Mouse (Mus musculus): Measurements from ENCODE around the gene Gm21060. TPM values are rescaled to one million over a fixed set of nuclear protein-coding genes. Genes with fewer than 3 reads are reported as not detected.

Gm21060 gene
- polyA plus RNA-seq (2021; fragmentation: Nextera tagmentation): not detected in 2 replicates
- long read RNA-seq, experiment 1: 0 reads
- long read RNA-seq, experiment 2: 0 reads

DNA sequence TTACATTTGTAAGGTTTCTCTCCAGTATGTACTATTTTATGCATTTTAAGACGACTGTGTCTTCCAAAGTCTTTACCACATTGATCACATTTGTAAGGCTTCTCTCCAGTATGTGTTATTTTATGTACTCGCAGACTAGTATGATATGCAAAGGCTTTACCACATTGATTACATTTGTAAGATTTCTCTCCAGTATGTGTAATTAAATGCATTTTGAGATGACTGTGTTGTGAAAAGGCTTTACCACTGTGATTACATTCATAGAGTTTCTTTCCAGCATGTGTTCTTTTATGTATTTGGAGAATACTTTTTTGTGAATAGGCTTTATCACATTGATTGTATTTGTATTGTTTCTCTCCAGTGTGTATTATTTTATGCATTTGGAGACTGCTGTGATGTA is at the start of gene Gm21060:
Gene Gm21060, minus strand, starts transcription at position 101 of the 400 bp plus-strand sequence.

Other genes starting within 250 kb of the Gm21060 start
- 18.7 and 24.0 TPM in 2 replicates for gene Zfp950, start 156.2 kb downstream of the Gm21060 start, polyA plus RNA-seq (2021; fragmentation: Nextera tagmentation)
- gene Gm7102, start 120.8 kb downstream of the Gm21060 start, polyA plus RNA-seq (2021; fragmentation: Nextera tagmentation): not detected in 2 replicates
- gene Gm6020, start 113.2 kb downstream of the Gm21060 start, polyA plus RNA-seq (2021; fragmentation: Nextera tagmentation): not detected in 2 replicates
- 10.2 and 12.4 TPM in 2 replicates for gene Csf2ra, start 68.6 kb downstream of the Gm21060 start, polyA plus RNA-seq (2021; fragmentation: Nextera tagmentation)